Mouse (Mus musculus) kidney, adult 2 months (tissue): ENCODE measurements around the gene Pear1.

Experiments
- CTCF ChIP-seq: fragments of 200-500 bp; conservative IDR thresholded peaks from 2 replicates; pipeline ENCODE4 v1.5.1; 2011; ENCODE audit warnings: low read depth, mild to moderate bottlenecking, control low read depth, low read length, moderate library complexity, mixed read lengths; ENCODE audit not compliant: insufficient read depth, insufficient read length
- POLR2A ChIP-seq: fragments of 200-500 bp; IDR thresholded peaks from one replicate; pipeline ENCODE4 v1.6.1; 2011; ENCODE audit warnings: low read depth, low read length, control low read depth

GRCm38 (mm10) chr3:87761408-87762375, 62.4 kb downstream of the Pear1 start:
- no peak for TF ChIP-seq CTCF
- no peak for TF ChIP-seq POLR2A
